Mouse (Mus musculus) neural tube, embryonic 13.5 days (tissue): ENCODE measurements around the gene Zfp574. TPM values are rescaled to one million over a fixed set of nuclear protein-coding genes. Genes with fewer than 3 reads are reported as not detected.
A peak's percentile ranks its signal among the peaks of the same experiment; 100 is the strongest.

Experiments
- ATAC-seq: fragments of 200-750 bp; cut with Nextera tagmentation; 2 replicates; pipeline ENCODE4 v1.8.0; 2017; ENCODE audit warnings: low read depth, mild to moderate bottlenecking, moderate TSS enrichment, moderate library complexity
- H3K27ac ChIP-seq: fragments of 300-500 bp; sonication (generic); replicated peaks from 2 replicates; pipeline ENCODE4 v1.5.1; 2015; ENCODE audit warnings: moderate library complexity, mild to moderate bottlenecking, inconsistent platforms
- H3K27me3 ChIP-seq: fragments of 300-500 bp; sonication (generic); 2 replicates; pipeline ENCODE4 v1.6.1; 2015; ENCODE audit warnings: mild to moderate bottlenecking, inconsistent platforms
- H3K36me3 ChIP-seq: fragments of 300-500 bp; sonication (generic); 2 replicates; pipeline ENCODE4 v1.6.1; 2015; ENCODE audit warnings: mild to moderate bottlenecking, inconsistent platforms
- H3K4me1 ChIP-seq: fragments of 300-500 bp; sonication (generic); replicated peaks from 2 replicates; pipeline ENCODE4 v1.6.1; 2015; ENCODE audit warnings: inconsistent platforms
- H3K4me2 ChIP-seq: fragments of 300-500 bp; sonication (generic); 2 replicates; pipeline ENCODE4 v1.6.1; 2015; ENCODE audit warnings: inconsistent platforms, mild to moderate bottlenecking, moderate library complexity
- H3K4me3 ChIP-seq: fragments of 300-500 bp; sonication (generic); 2 replicates; pipeline ENCODE4 v1.5.1; 2015; ENCODE audit warnings: mild to moderate bottlenecking, inconsistent platforms
- H3K9ac ChIP-seq: fragments of 300-500 bp; sonication (generic); 2 replicates; pipeline ENCODE4 v1.6.1; 2015; ENCODE audit warnings: moderate library complexity, mild to moderate bottlenecking, inconsistent platforms
- H3K9me3 ChIP-seq: fragments of 300-500 bp; sonication (generic); 2 replicates; pipeline ENCODE4 v1.6.1; 2016; ENCODE audit warnings: inconsistent platforms
- WGBS: fragments of 180-500 bp; shearing (Covaris S2); methylation state at CpG from one replicate; pipeline ENCODE4 v1.1.7; 2015; 5-methylcytosine and 5-hydroxymethylcytosine counted together
- polyA plus RNA-seq: library from polyadenylated mRNA; unstranded; fragments of >200 nt; fragmentation: Nextera tagmentation; extraction: Ambion mirVana; gene quantifications from 2 replicates; pipeline ENCODE4 v1.2.1, GENCODE M21; 2015

The Zfp574 gene
- polyA plus RNA-seq, 1 experiment from 2014 or later: 32.8 TPM

GRCm38 (mm10) chr7:25056951-25057350 lies 15.4 kb upstream of the Zfp574 start:
- H3K4me1 ChIP-seq: no peaks in the 10 kb centered on the region
- no peaks in the 10 kb centered on the region for H3K27me3 ChIP-seq
- peaks cover 99% of the 10 kb centered on the region for H3K36me3 ChIP-seq
- no peak overlapping the region for H3K27ac ChIP-seq
- no peak overlapping the region for H3K4me2 ChIP-seq
- no peak for ATAC-seq
- 78% methylated on average over 4 of the region's 4 CpGs for WGBS
- H3K9me3 ChIP-seq: no peaks in the 10 kb centered on the region
- no peak overlapping the region for H3K9ac ChIP-seq
- no peak overlapping the region for H3K4me3 ChIP-seq

GRCm38 (mm10) chr7:25057888-25058287 lies 14.5 kb upstream of the Zfp574 start:
- Histone ChIP-seq H3K4me1 (no peaks in the 10 kb centered on the region), H3K9me3 (no peaks in the 10 kb centered on the region), H3K27ac (no peak overlapping the region), H3K36me3 (peaks cover 99% of the 10 kb centered on the region), H3K4me2 (no peak overlapping the region), H3K9ac (no peak overlapping the region), H3K27me3 (no peaks in the 10 kb centered on the region), H3K4me3 (no peak overlapping the region)
- 94% methylated on average over 5 of the region's 5 CpGs for WGBS
- ATAC-seq: no peak

- no peak overlapping the region for H3K4me3 ChIP-seq
- WGBS: 90% methylated on average over 8 of the region's 8 CpGs
- H3K27me3 ChIP-seq: no peaks in the 10 kb centered on the region
- ATAC-seq: no peak
- H3K27ac ChIP-seq: no peak overlapping the region
- no peaks in the 10 kb centered on the region for H3K9me3 ChIP-seq
- no peak overlapping the region for H3K9ac ChIP-seq
- H3K4me2 ChIP-seq: no peak overlapping the region
- peaks cover 99% of the 10 kb centered on the region for H3K36me3 ChIP-seq
- H3K4me1 ChIP-seq: no peaks in the 10 kb centered on the region
Observed at GRCm38 (mm10) chr7:25058394-25058793, 14.0 kb upstream of the Zfp574 start.

GRCm38 (mm10) chr7:25058836-25059235 lies 13.5 kb upstream of the Zfp574 start:
- H3K9ac ChIP-seq: no peak overlapping the region
- peaks cover 99% of the 10 kb centered on the region for H3K36me3 ChIP-seq
- no peak overlapping the region for H3K27ac ChIP-seq
- 87% methylated on average over 14 of the region's 14 CpGs for WGBS
- H3K4me1 ChIP-seq: no peaks in the 10 kb centered on the region
- no peak overlapping the region for H3K4me2 ChIP-seq
- H3K27me3 ChIP-seq: no peaks in the 10 kb centered on the region
- no peaks in the 10 kb centered on the region for H3K9me3 ChIP-seq
- H3K4me3 ChIP-seq: no peak overlapping the region
- ATAC-seq: no peak

- no peaks in the 10 kb centered on the region for H3K27me3 ChIP-seq
- H3K27ac ChIP-seq: no peak overlapping the region
- H3K4me2 ChIP-seq: no peak overlapping the region
- H3K4me1 ChIP-seq: peaks cover 8% of the 10 kb centered on the region
- no peak for ATAC-seq
- H3K36me3 ChIP-seq: peaks cover 98% of the 10 kb centered on the region
- WGBS: 94% methylated on average over 6 of the region's 6 CpGs
- H3K4me3 ChIP-seq: no peak overlapping the region
- H3K9me3 ChIP-seq: no peaks in the 10 kb centered on the region
- no peak overlapping the region for H3K9ac ChIP-seq
Observed at GRCm38 (mm10) chr7:25063346-25063745, 9.0 kb upstream of the Zfp574 start.

- 91% methylated on average over 8 of the region's 8 CpGs for WGBS
- no peaks in the 10 kb centered on the region for H3K27me3 ChIP-seq
- H3K4me1 ChIP-seq: peaks cover 13% of the 10 kb centered on the region
- no peak overlapping the region for H3K4me3 ChIP-seq
- H3K27ac ChIP-seq: no peak overlapping the region
- H3K4me2 ChIP-seq: no peak overlapping the region
- no peak for ATAC-seq
- H3K36me3 ChIP-seq: peaks cover 95% of the 10 kb centered on the region
- no peaks in the 10 kb centered on the region for H3K9me3 ChIP-seq
- no peak overlapping the region for H3K9ac ChIP-seq
Observed at GRCm38 (mm10) chr7:25063900-25064299, 8.5 kb upstream of the Zfp574 start.

GRCm38 (mm10) chr7:25067338-25067737 lies 5.0 kb upstream of the Zfp574 start:
- no peak overlapping the region for H3K4me2 ChIP-seq
- H3K27me3 ChIP-seq: no peaks in the 10 kb centered on the region
- H3K4me3 ChIP-seq: no peak overlapping the region
- H3K9ac ChIP-seq: no peak overlapping the region
- H3K27ac ChIP-seq: no peak overlapping the region
- no peaks in the 10 kb centered on the region for H3K9me3 ChIP-seq
- ATAC-seq: no peak
- peaks cover 61% of the 10 kb centered on the region for H3K36me3 ChIP-seq
- peaks cover 45% of the 10 kb centered on the region for H3K4me1 ChIP-seq
- WGBS: 88% methylated on average over 7 of the region's 7 CpGs

- Histone ChIP-seq H3K27ac (no peak overlapping the region), H3K9me3 (no peaks in the 10 kb centered on the region), H3K36me3 (peaks cover 53% of the 10 kb centered on the region), H3K4me2 (peak overlapping the region; percentile 92), H3K9ac (peak overlapping the region; percentile 32; the same call in 1 of the 2 replicates), H3K4me1 (peaks cover 46% of the 10 kb centered on the region), H3K4me3 (0 out of 2 replicates have a peak overlapping the region, but pooled peaks have one; percentile 0), H3K27me3 (no peaks in the 10 kb centered on the region)
- no peak for ATAC-seq
- 74% methylated on average over 22 of the region's 22 CpGs for WGBS
Observed at GRCm38 (mm10) chr7:25067909-25068656, 4.3 kb upstream of the Zfp574 start.

GRCm38 (mm10) chr7:25068724-25069123 lies 3.6 kb upstream of the Zfp574 start:
- WGBS: 30% methylated on average over 2 of the region's 2 CpGs
- Histone ChIP-seq H3K4me1 (peaks cover 52% of the 10 kb centered on the region), H3K27me3 (no peaks in the 10 kb centered on the region), H3K36me3 (peaks cover 47% of the 10 kb centered on the region), H3K27ac (no peak overlapping the region), H3K4me3 (0 out of 2 replicates have a peak overlapping the region, but pooled peaks have one; percentile 0), H3K4me2 (peak overlapping the region; percentile 92), H3K9ac (no peak overlapping the region), H3K9me3 (no peaks in the 10 kb centered on the region)
- ATAC-seq: 0 out of 2 replicates have a peak, but pooled peaks have one; percentile 10

- H3K4me3 ChIP-seq: peak overlapping the region; percentile 80
- WGBS: 1% methylated on average over 16 of the region's 33 CpGs
- peak overlapping the region; percentile 92 for H3K9ac ChIP-seq
- H3K4me1 ChIP-seq: peaks cover 73% of the 10 kb centered on the region
- peaks cover 7% of the 10 kb centered on the region for H3K36me3 ChIP-seq
- ATAC-seq: peak; percentile 12
- H3K9me3 ChIP-seq: no peaks in the 10 kb centered on the region
- peak overlapping the region; percentile 94 for H3K27ac ChIP-seq
- H3K27me3 ChIP-seq: no peaks in the 10 kb centered on the region
- peak overlapping the region; percentile 92 for H3K4me2 ChIP-seq
Observed at GRCm38 (mm10) chr7:25072716-25073390, 486 bp downstream of the Zfp574 start.

- 87% methylated on average over 8 of the region's 8 CpGs for WGBS
Observed at GRCm38 (mm10) chr7:25073924-25074323, 1.6 kb downstream of the Zfp574 start.

GRCm38 (mm10) chr7:25076296-25076662 lies 3.9 kb downstream of the Zfp574 start:
- peak overlapping the region; percentile 60 for H3K4me2 ChIP-seq
- WGBS: 24% methylated on average over 7 of the region's 7 CpGs
- peak overlapping the region; percentile 87 for H3K4me3 ChIP-seq
- H3K27me3 ChIP-seq: no peaks in the 10 kb centered on the region
- H3K4me1 ChIP-seq: peaks cover 57% of the 10 kb centered on the region
- ATAC-seq: no peak
- H3K9me3 ChIP-seq: no peaks in the 10 kb centered on the region
- H3K9ac ChIP-seq: peak overlapping the region; percentile 71
- H3K36me3 ChIP-seq: peaks cover 22% of the 10 kb centered on the region
- peak overlapping the region; percentile 93 for H3K27ac ChIP-seq

More at GRCm38 (mm10) chr7:25073924-25074323, 1.6 kb downstream of the Zfp574 start:
- Histone ChIP-seq H3K4me1 (peaks cover 73% of the 10 kb centered on the region), H3K4me3 (no peak overlapping the region), H3K4me2 (no peak overlapping the region), H3K9ac (0 out of 2 replicates have a peak overlapping the region, but pooled peaks have one; percentile 92), H3K9me3 (no peaks in the 10 kb centered on the region), H3K27ac (peak overlapping the region; percentile 94), H3K36me3 (no peaks in the 10 kb centered on the region), H3K27me3 (no peaks in the 10 kb centered on the region)
- ATAC-seq: no peak
